Mouse (Mus musculus): ENCODE measurements around the gene Fbn1. TPM values are rescaled to one million over a fixed set of nuclear protein-coding genes. Genes with fewer than 3 reads are reported as not detected.

The Fbn1 gene
- polyA plus RNA-seq, 1 experiment from 2014 or later: 28.5 TPM

- H3K36me3 ChIP-seq (ENCODE audit: control insufficient read depth, insufficient read depth, low read length): peaks cover 12% of the 10 kb centered on the region; the same call in 1 of the 2 replicates
- no peak for ATAC-seq (replicated peaks; ENCODE audit: insufficient number of reproducible peaks, low FRiP score, low TSS enrichment)
- no peaks in the 10 kb centered on the region for H3K9me3 ChIP-seq (replicated peaks; ENCODE audit: control insufficient read depth, low read length)
Observed at GRCm38 (mm10) chr2:125314169-125314925, 193.4 kb downstream of the Fbn1 start.

GRCm38 (mm10) chr2:125309710-125310109 lies 198.1 kb downstream of the Fbn1 start:
- 84% methylated on average over 10 of the region's 10 CpGs for WGBS (ENCODE audit: insufficient replicate concordance)
- H3K4me1 ChIP-seq (ENCODE audit: control insufficient read depth, insufficient read depth, low read length): no peaks in the 10 kb centered on the region
- H3K36me3 ChIP-seq (ENCODE audit: control insufficient read depth, insufficient read depth, low read length): peaks cover 12% of the 10 kb centered on the region
- no peaks in the 10 kb centered on the region for H3K9me3 ChIP-seq (replicated peaks; ENCODE audit: control insufficient read depth, low read length)
- H3K27me3 ChIP-seq (ENCODE audit: control insufficient read depth, insufficient read depth, low read length): no peaks in the 10 kb centered on the region
- H3K9ac ChIP-seq (ENCODE audit: low read depth, low read length): no peak overlapping the region
- H3K4me3 ChIP-seq (ENCODE audit: low read depth, low read length): no peak overlapping the region
- H3K4me2 ChIP-seq: no peak overlapping the region
- H3K27ac ChIP-seq (ENCODE audit: low read depth, low read length): no peak overlapping the region
- no peak for ATAC-seq (replicated peaks; ENCODE audit: insufficient number of reproducible peaks, low FRiP score, low TSS enrichment)

More at GRCm38 (mm10) chr2:125314169-125314925, 193.4 kb downstream of the Fbn1 start:
- Histone ChIP-seq H3K9ac (ENCODE audit: low read depth, low read length) (no peak overlapping the region), H3K4me2 (no peak overlapping the region), H3K27me3 (ENCODE audit: control insufficient read depth, insufficient read depth, low read length) (no peaks in the 10 kb centered on the region), H3K27ac (ENCODE audit: low read depth, low read length) (no peak overlapping the region), H3K4me3 (ENCODE audit: low read depth, low read length) (no peak overlapping the region), H3K4me1 (ENCODE audit: control insufficient read depth, insufficient read depth, low read length) (peaks cover 8% of the 10 kb centered on the region; the same call in 1 of the 2 replicates)
- 89% methylated on average over 16 of the region's 16 CpGs for WGBS (ENCODE audit: insufficient replicate concordance)

GRCm38 (mm10) chr2:125305671-125306070 lies 202.1 kb downstream of the Fbn1 start:
- no peak overlapping the region for H3K27ac ChIP-seq (ENCODE audit: low read depth, low read length)
- H3K4me1 ChIP-seq (ENCODE audit: control insufficient read depth, insufficient read depth, low read length): no peaks in the 10 kb centered on the region
- H3K9ac ChIP-seq (ENCODE audit: low read depth, low read length): no peak overlapping the region
- H3K36me3 ChIP-seq (ENCODE audit: control insufficient read depth, insufficient read depth, low read length): peaks cover 8% of the 10 kb centered on the region
- H3K4me3 ChIP-seq (ENCODE audit: low read depth, low read length): no peak overlapping the region
- H3K27me3 ChIP-seq (ENCODE audit: control insufficient read depth, insufficient read depth, low read length): no peaks in the 10 kb centered on the region
- H3K4me2 ChIP-seq: no peak overlapping the region
- no peaks in the 10 kb centered on the region for H3K9me3 ChIP-seq (replicated peaks; ENCODE audit: control insufficient read depth, low read length)
- ATAC-seq (replicated peaks; ENCODE audit: insufficient number of reproducible peaks, low FRiP score, low TSS enrichment): no peak
- 73% methylated on average over 3 of the region's 3 CpGs for WGBS (ENCODE audit: insufficient replicate concordance)

GRCm38 (mm10) chr2:125304746-125305145 lies 203.0 kb downstream of the Fbn1 start:
- no peak overlapping the region for H3K9ac ChIP-seq (ENCODE audit: low read depth, low read length)
- no peaks in the 10 kb centered on the region for H3K4me1 ChIP-seq (ENCODE audit: control insufficient read depth, insufficient read depth, low read length)
- no peaks in the 10 kb centered on the region for H3K9me3 ChIP-seq (replicated peaks; ENCODE audit: control insufficient read depth, low read length)
- no peak overlapping the region for H3K4me3 ChIP-seq (ENCODE audit: low read depth, low read length)
- WGBS (ENCODE audit: insufficient replicate concordance): 86% methylated on average over 3 of the region's 3 CpGs
- H3K27ac ChIP-seq (ENCODE audit: low read depth, low read length): no peak overlapping the region
- H3K27me3 ChIP-seq (ENCODE audit: control insufficient read depth, insufficient read depth, low read length): no peaks in the 10 kb centered on the region
- H3K4me2 ChIP-seq: no peak overlapping the region
- ATAC-seq (replicated peaks; ENCODE audit: insufficient number of reproducible peaks, low FRiP score, low TSS enrichment): no peak
- peaks cover 7% of the 10 kb centered on the region for H3K36me3 ChIP-seq (ENCODE audit: control insufficient read depth, insufficient read depth, low read length)

GRCm38 (mm10) chr2:125303764-125304384 lies 203.9 kb downstream of the Fbn1 start:
- 62% methylated on average over 5 of the region's 5 CpGs for WGBS (ENCODE audit: insufficient replicate concordance)
- H3K36me3 ChIP-seq (ENCODE audit: control insufficient read depth, insufficient read depth, low read length): peaks cover 4% of the 10 kb centered on the region
- no peak for ATAC-seq (replicated peaks; ENCODE audit: insufficient number of reproducible peaks, low FRiP score, low TSS enrichment)

GRCm38 (mm10) chr2:125302625-125302924 lies 205.2 kb downstream of the Fbn1 start:
- Histone ChIP-seq H3K9ac (ENCODE audit: low read depth, low read length) (no peak overlapping the region), H3K4me1 (ENCODE audit: control insufficient read depth, insufficient read depth, low read length) (no peaks in the 10 kb centered on the region), H3K36me3 (ENCODE audit: control insufficient read depth, insufficient read depth, low read length) (peaks cover 4% of the 10 kb centered on the region), H3K4me3 (ENCODE audit: low read depth, low read length) (no peak overlapping the region), H3K27me3 (ENCODE audit: control insufficient read depth, insufficient read depth, low read length) (no peaks in the 10 kb centered on the region), H3K9me3 (replicated peaks; ENCODE audit: control insufficient read depth, low read length) (no peaks in the 10 kb centered on the region), H3K4me2 (no peak overlapping the region), H3K27ac (ENCODE audit: low read depth, low read length) (no peak overlapping the region)
- no peak for ATAC-seq (replicated peaks; ENCODE audit: insufficient number of reproducible peaks, low FRiP score, low TSS enrichment)
- WGBS (ENCODE audit: insufficient replicate concordance): 75% methylated on average over 8 of the region's 8 CpGs

More at GRCm38 (mm10) chr2:125303764-125304384, 203.9 kb downstream of the Fbn1 start:
- Histone ChIP-seq H3K4me3 (ENCODE audit: low read depth, low read length) (no peak overlapping the region), H3K9me3 (replicated peaks; ENCODE audit: control insufficient read depth, low read length) (no peaks in the 10 kb centered on the region), H3K27me3 (ENCODE audit: control insufficient read depth, insufficient read depth, low read length) (no peaks in the 10 kb centered on the region), H3K4me1 (ENCODE audit: control insufficient read depth, insufficient read depth, low read length) (no peaks in the 10 kb centered on the region), H3K27ac (ENCODE audit: low read depth, low read length) (no peak overlapping the region), H3K4me2 (no peak overlapping the region), H3K9ac (ENCODE audit: low read depth, low read length) (no peak overlapping the region)

- H3K4me3 ChIP-seq (ENCODE audit: low read depth, low read length): no peak overlapping the region
- no peak overlapping the region for H3K4me2 ChIP-seq
- H3K27me3 ChIP-seq (ENCODE audit: control insufficient read depth, insufficient read depth, low read length): no peaks in the 10 kb centered on the region
- H3K9me3 ChIP-seq (replicated peaks; ENCODE audit: control insufficient read depth, low read length): no peaks in the 10 kb centered on the region
- no peak overlapping the region for H3K9ac ChIP-seq (ENCODE audit: low read depth, low read length)
- ATAC-seq (replicated peaks; ENCODE audit: insufficient number of reproducible peaks, low FRiP score, low TSS enrichment): no peak
- no peaks in the 10 kb centered on the region for H3K4me1 ChIP-seq (ENCODE audit: control insufficient read depth, insufficient read depth, low read length)
- WGBS (ENCODE audit: insufficient replicate concordance): 61% methylated on average over 9 of the region's 9 CpGs
- H3K27ac ChIP-seq (ENCODE audit: low read depth, low read length): no peak overlapping the region
- H3K36me3 ChIP-seq (ENCODE audit: control insufficient read depth, insufficient read depth, low read length): peaks cover 4% of the 10 kb centered on the region
Observed at GRCm38 (mm10) chr2:125301877-125302624, 205.7 kb downstream of the Fbn1 start.

- Histone ChIP-seq H3K9ac (ENCODE audit: low read depth, low read length) (no peak overlapping the region), H3K27me3 (ENCODE audit: control insufficient read depth, insufficient read depth, low read length) (no peaks in the 10 kb centered on the region), H3K27ac (ENCODE audit: low read depth, low read length) (no peak overlapping the region), H3K4me3 (ENCODE audit: low read depth, low read length) (no peak overlapping the region), H3K9me3 (replicated peaks; ENCODE audit: control insufficient read depth, low read length) (no peaks in the 10 kb centered on the region), H3K36me3 (ENCODE audit: control insufficient read depth, insufficient read depth, low read length) (no peaks in the 10 kb centered on the region), H3K4me1 (ENCODE audit: control insufficient read depth, insufficient read depth, low read length) (no peaks in the 10 kb centered on the region), H3K4me2 (no peak overlapping the region)
- ATAC-seq (replicated peaks; ENCODE audit: insufficient number of reproducible peaks, low FRiP score, low TSS enrichment): no peak
- WGBS (ENCODE audit: insufficient replicate concordance): 81% methylated on average over 1 of the region's 1 CpGs
Observed at GRCm38 (mm10) chr2:125298841-125299240, 209.0 kb downstream of the Fbn1 start.

All from heart, embryonic 11.5 days (tissue).